Mouse (Mus musculus) frontal cortex, postnatal 25 days (tissue): ENCODE measurements at regions not wholly inside any gene's neighbourhood (a gene's known extent, or its start where the extent isn't known, plus 50 kb on each side); places are given as distances from the start of the nearest gene placed in this dataset.
"Not testable (repeated sequence)": the region's sequence is repeated elsewhere in the genome, so short reads cannot be mapped to it uniquely, and the experiment has no call there.

ENCODE experiments used
- DNase-seq, 2 experiments: peaks; one replicate each; pipeline ENCODE4 v3.0.0; 2022; ENCODE audit warnings: low spot score in 2 of 2

- no peak for DNase-seq
Observed at GRCm38 (mm10) chr13:72184116-72184845, 220.8 kb upstream of the Irx1 start.

- DNase-seq, result no peak
Observed at GRCm38 (mm10) chr13:72184846-72185118, 221.3 kb upstream of the Irx1 start.

- DNase-seq, result no peak
Observed at GRCm38 (mm10) chr13:72195881-72196280, 232.4 kb upstream of the Irx1 start.

GRCm38 (mm10) chr13:72198341-72199105, 235.0 kb upstream of the Irx1 start:
- DNase-seq, result no peak

GRCm38 (mm10) chr13:72209518-72209917, 246.0 kb upstream of the Irx1 start:
- no peak for DNase-seq

GRCm38 (mm10) chr13:72209946-72210456, 246.5 kb upstream of the Irx1 start:
- no peak for DNase-seq

GRCm38 (mm10) chr13:72210474-72211309, 247.2 kb upstream of the Irx1 start:
- peak in 1 of 2 experiments; percentile 9 for DNase-seq

GRCm38 (mm10) chr13:72211716-72212115, 248.2 kb upstream of the Irx1 start:
- DNase-seq, result no peak

- no peak for DNase-seq
Observed at GRCm38 (mm10) chr13:72212747-72213146, 249.2 kb upstream of the Irx1 start.

GRCm38 (mm10) chr13:72219329-72219728, 255.8 kb upstream of the Irx1 start:
- DNase-seq, result no peak

GRCm38 (mm10) chr13:72227102-72227501, 263.6 kb upstream of the Irx1 start:
- DNase-seq, result no peak

GRCm38 (mm10) chr13:72231032-72231591, 267.6 kb upstream of the Irx1 start:
- no peak for DNase-seq

- no peak for DNase-seq
Observed at GRCm38 (mm10) chr13:72232080-72232479, 268.6 kb upstream of the Irx1 start.

- no peak for DNase-seq
Observed at GRCm38 (mm10) chr13:72241919-72242318, 278.4 kb upstream of the Irx1 start.

GRCm38 (mm10) chr13:72250419-72250818, 286.9 kb upstream of the Irx1 start:
- no peak for DNase-seq

GRCm38 (mm10) chr13:72253242-72253641, 289.7 kb upstream of the Irx1 start:
- DNase-seq, result not testable (repeated sequence)

- no peak for DNase-seq
Observed at GRCm38 (mm10) chr13:72258794-72259193, 295.3 kb upstream of the Irx1 start.

- no peak for DNase-seq
Observed at GRCm38 (mm10) chr13:72264416-72264815, 300.9 kb upstream of the Irx1 start.

- DNase-seq, result no peak
Observed at GRCm38 (mm10) chr13:72265116-72265515, 301.6 kb upstream of the Irx1 start.

- no peak for DNase-seq
Observed at GRCm38 (mm10) chr13:72265650-72266049, 302.1 kb upstream of the Irx1 start.

- DNase-seq, result no peak
Observed at GRCm38 (mm10) chr13:72266174-72266768, 302.7 kb upstream of the Irx1 start.

GRCm38 (mm10) chr13:72280343-72280742, 316.8 kb upstream of the Irx1 start:
- DNase-seq, result no peak
